Comparison of ENCODE assay signal across 8 mouse cellular contexts in genomic region chr11:97573891-97574550, GRCm38 (mm10). TPM values are rescaled to one million over a fixed set of nuclear protein-coding genes. Genes with fewer than 3 reads are reported as not detected.
A peak's percentile ranks its signal among the peaks of the same experiment; 100 is the strongest.
DNase-seq lines count a peak whose midpoint lies in the region; ATAC-seq and TF ChIP-seq lines count a peak whose summit lies in the region.

No protein-coding gene starts in this region.

- H3K36me3 ChIP-seq in kidney, embryonic 14.5 days (ENCODE audit: control insufficient read depth, insufficient read depth, low read length), result no peaks in the 10 kb centered on the region
- H3K36me3 ChIP-seq in hindbrain, embryonic 13.5 days, result no peaks in the 10 kb centered on the region
- no peaks in the 10 kb centered on the region for H3K36me3 ChIP-seq in limb, embryonic 12.5 days

- peak; percentile 25 for ATAC-seq in kidney, embryonic 14.5 days (ENCODE audit: low FRiP score, low TSS enrichment)
- ATAC-seq in hindbrain, embryonic 13.5 days (ENCODE audit: low FRiP score), result peak; percentile 32; the same call in 1 of the 2 replicates
- ATAC-seq in limb, embryonic 12.5 days (ENCODE audit: insufficient number of reproducible peaks, insufficient read depth, low FRiP score, low TSS enrichment, low read depth), result no peak
- ATAC-seq in inflammation-experienced regulatory T-cells, adult 6 months, result no peak

- peaks cover 8% of the 10 kb centered on the region; the same call in 1 of the 2 replicates for H3K4me1 ChIP-seq in kidney, embryonic 14.5 days (ENCODE audit: control insufficient read depth, insufficient read depth, low read length)
- H3K4me1 ChIP-seq in hindbrain, embryonic 13.5 days (replicated peaks), result peaks cover 73% of the 10 kb centered on the region
- peaks cover 52% of the 10 kb centered on the region for H3K4me1 ChIP-seq in limb, embryonic 12.5 days (replicated peaks)
- H3K4me1 ChIP-seq in olfactory bulb, adult 2 months (ENCODE audit: control insufficient read depth, insufficient read depth, low read length), result peaks cover 37% of the 10 kb centered on the region

- peak overlapping the region; percentile 58 for H3K4me3 ChIP-seq in kidney, embryonic 14.5 days (ENCODE audit: low read length)
- H3K4me3 ChIP-seq in hindbrain, embryonic 13.5 days, result peak overlapping the region; percentile 82
- H3K4me3 ChIP-seq in limb, embryonic 12.5 days (replicated peaks), result peak overlapping the region; percentile 73
- H3K4me3 ChIP-seq in olfactory bulb, adult 2 months (ENCODE audit: insufficient read depth, low read depth, low read length), result peak overlapping the region; percentile 89

- no peak overlapping the region for H3K27ac ChIP-seq in kidney, embryonic 14.5 days (ENCODE audit: low read depth, low read length)
- peak overlapping the region; percentile 97 for H3K27ac ChIP-seq in hindbrain, embryonic 13.5 days
- no peak overlapping the region for H3K27ac ChIP-seq in limb, embryonic 12.5 days
- peak overlapping the region; percentile 91 for H3K27ac ChIP-seq in olfactory bulb, adult 2 months (ENCODE audit: insufficient read depth, low read depth, low read length)

- peaks cover 60% of the 10 kb centered on the region for H3K27me3 ChIP-seq in kidney, embryonic 14.5 days (ENCODE audit: control insufficient read depth, insufficient read depth, low read length)
- H3K27me3 ChIP-seq in hindbrain, embryonic 13.5 days, result 0 out of 2 replicates have a peak, but pooled peaks cover 16% of the 10 kb centered on the region
- H3K27me3 ChIP-seq in limb, embryonic 12.5 days, result peaks cover 99% of the 10 kb centered on the region

- no peaks in the 10 kb centered on the region for H3K9me3 ChIP-seq in kidney, embryonic 14.5 days (ENCODE audit: control insufficient read depth, low read length)
- no peaks in the 10 kb centered on the region for H3K9me3 ChIP-seq in hindbrain, embryonic 13.5 days
- no peaks in the 10 kb centered on the region for H3K9me3 ChIP-seq in limb, embryonic 12.5 days

- no peak for DNase-seq in kidney, postnatal 10 days
- DNase-seq in cerebellum, postnatal 25 days, result peak; percentile 70 to 76
- no peak for DNase-seq in adrenal gland, postnatal 25 days

- TF ChIP-seq CTCF in olfactory bulb, adult 2 months (IDR thresholded peaks at IDR 0.05; ENCODE audit: insufficient read depth, low read depth, low read length), result no peak

- 2% methylated on average over 20 of the region's 28 CpGs for WGBS in kidney, embryonic 14.5 days
- WGBS in hindbrain, embryonic 13.5 days, result 0% methylated on average over 15 of the region's 28 CpGs
- WGBS in limb, embryonic 12.5 days, result 0% methylated on average over 24 of the region's 28 CpGs
- 1% methylated on average over 28 of the region's 28 CpGs for WGBS in olfactory bulb, adult 2 months

- TF ChIP-seq POLR2A in olfactory bulb, adult 2 months (IDR thresholded peaks at IDR 0.05; ENCODE audit: insufficient read depth, low read depth, low read length), result peak; percentile 46; the same call in 1 of the 2 replicates

- H3K9ac ChIP-seq in kidney, embryonic 14.5 days (ENCODE audit: low read depth, low read length), result 0 out of 2 replicates have a peak overlapping the region, but pooled peaks have one; percentile 14
- peak overlapping the region; percentile 97 for H3K9ac ChIP-seq in hindbrain, embryonic 13.5 days
- peak overlapping the region; percentile 67; the same call in 1 of the 2 replicates for H3K9ac ChIP-seq in limb, embryonic 12.5 days (replicated peaks)

- peak overlapping the region; percentile 100 for H3K4me2 ChIP-seq in kidney, embryonic 14.5 days (replicated peaks; ENCODE audit: low read depth, low read length)
- peak overlapping the region; percentile 91 for H3K4me2 ChIP-seq in hindbrain, embryonic 13.5 days
- H3K4me2 ChIP-seq in limb, embryonic 12.5 days, result peak overlapping the region; percentile 97

RNA-seq across cellular contexts. Expression of gene Srcin1, which starts 2.0 kb away (rescaled TPM):
- 0.97 and 1.1 TPM in 2 replicates for polyA plus RNA-seq in kidney, embryonic 14.5 days (2014; fragmentation: Nextera tagmentation; extraction: Ambion mirVana)
- polyA plus RNA-seq in hindbrain, embryonic 13.5 days (2015; fragmentation: Nextera tagmentation; extraction: Ambion mirVana), result 6.0 and 7.0 TPM in 2 replicates
- 0.27 and 0.79 TPM in 2 replicates for polyA plus RNA-seq in limb, embryonic 12.5 days (2016; fragmentation: Nextera tagmentation; extraction: Ambion mirVana)
- not detected in 2 replicates for polyA plus RNA-seq in olfactory bulb, adult 2 months (2012; ENCODE audit: insufficient read depth, insufficient read length, low replicate concordance, missing spikeins)
- total RNA-seq in adrenal gland, postnatal 25 days (2021), result 9.8 and 9.9 TPM in 2 replicates
- not detected for polyA plus RNA-seq in inflammation-experienced regulatory T-cells, adult 6 months (2017; shearing (Covaris generic))

RNA-seq across cellular contexts. Expression of gene Epop, which starts 55.5 kb away (rescaled TPM):
- 6.3 and 6.9 TPM in 2 replicates for polyA plus RNA-seq in kidney, embryonic 14.5 days (2014; fragmentation: Nextera tagmentation; extraction: Ambion mirVana)
- polyA plus RNA-seq in hindbrain, embryonic 13.5 days (2015; fragmentation: Nextera tagmentation; extraction: Ambion mirVana), result 2.3 and 3.0 TPM in 2 replicates
- 16.4 and 16.9 TPM in 2 replicates for polyA plus RNA-seq in limb, embryonic 12.5 days (2016; fragmentation: Nextera tagmentation; extraction: Ambion mirVana)
- polyA plus RNA-seq in olfactory bulb, adult 2 months (2012; ENCODE audit: insufficient read depth, insufficient read length, low replicate concordance, missing spikeins), result not detected in 2 replicates
- 6.2 and 7.8 TPM in 2 replicates for total RNA-seq in adrenal gland, postnatal 25 days (2021)
- under 1 TPM; 0.24 to 0.48 (median 0.45) TPM for polyA plus RNA-seq in inflammation-experienced regulatory T-cells, adult 6 months (2017; shearing (Covaris generic))

Comparison
In these comparisons a context has a peak if more than half of its experiments do, and no peak if none do; other contexts are left out.
1. ATAC-seq: peak in kidney, embryonic 14.5 days (single experiment) and hindbrain, embryonic 13.5 days (single experiment); none in limb, embryonic 12.5 days (single experiment) and inflammation-experienced regulatory T-cells, adult 6 months (single experiment).
2. H3K27ac ChIP-seq: peak in hindbrain, embryonic 13.5 days (single experiment) and olfactory bulb, adult 2 months (single experiment); none in kidney, embryonic 14.5 days (single experiment) and limb, embryonic 12.5 days (single experiment).
3. H3K9ac ChIP-seq: peak in every context shown above with its lines; median percentile 97 in hindbrain, embryonic 13.5 days; 67 in limb, embryonic 12.5 days; 14 in kidney, embryonic 14.5 days.
4. DNase-seq: peak in cerebellum, postnatal 25 days (2 of 2); none in kidney, postnatal 10 days (single experiment) and adrenal gland, postnatal 25 days (single experiment).
5. Peak in every context shown above with its lines, with median percentiles within 50 percentile points of each other: H3K4me2 ChIP-seq and H3K4me3 ChIP-seq.